Mouse (Mus musculus) R1 (cell line): ENCODE measurements around the gene Ina.
"Not testable (repeated sequence)": the region's sequence is repeated elsewhere in the genome, so short reads cannot be mapped to it uniquely, and the experiment has no call there.

Source experiments
- DNase-seq: peaks from one replicate; pipeline ENCODE4 v3.0.0-alpha.2; 2018; ENCODE audit warnings: low read depth, low spot score

The Ina gene

DNA sequence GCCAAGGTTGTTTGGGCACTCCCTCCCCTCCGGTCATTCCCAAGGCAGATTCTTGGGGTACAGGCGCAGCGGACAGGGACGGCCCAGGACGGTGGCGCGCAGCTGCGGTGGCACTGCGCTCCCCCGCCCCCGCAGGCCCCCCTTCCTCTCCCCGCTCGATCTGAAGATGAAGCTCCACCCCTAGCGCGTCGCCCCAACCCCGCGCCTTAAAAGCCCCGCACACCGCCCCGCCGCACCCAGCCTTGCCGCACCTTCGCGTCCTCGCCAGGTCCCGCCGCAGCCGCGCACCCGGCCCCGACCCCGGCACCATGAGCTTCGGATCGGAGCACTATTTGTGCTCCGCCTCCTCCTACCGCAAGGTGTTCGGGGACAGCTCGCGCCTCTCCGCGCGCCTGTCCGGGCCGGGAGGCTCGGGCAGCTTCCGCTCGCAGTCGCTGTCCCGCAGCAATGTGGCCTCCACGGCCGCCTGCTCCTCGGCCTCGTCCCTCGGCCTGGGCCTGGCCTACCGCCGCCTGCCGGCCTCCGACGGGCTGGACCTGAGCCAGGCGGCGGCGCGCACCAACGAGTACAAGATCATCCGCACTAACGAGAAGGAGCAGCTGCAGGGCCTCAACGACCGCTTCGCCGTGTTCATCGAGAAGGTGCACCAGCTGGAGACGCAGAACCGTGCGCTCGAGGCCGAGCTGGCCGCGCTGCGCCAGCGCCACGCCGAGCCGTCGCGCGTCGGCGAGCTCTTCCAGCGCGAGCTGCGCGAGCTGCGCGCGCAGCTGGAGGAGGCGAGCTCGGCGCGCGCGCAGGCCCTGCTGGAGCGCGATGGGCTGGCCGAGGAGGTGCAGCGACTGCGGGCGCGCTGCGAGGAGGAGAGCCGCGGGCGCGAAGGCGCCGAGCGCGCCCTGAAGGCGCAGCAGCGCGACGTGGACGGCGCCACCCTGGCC lies at the start of gene Ina, which contains the start of gene Nt5c2:
Gene Ina, plus strand, starts transcription at position 252 of the 935 bp plus-strand sequence.
Gene Nt5c2, minus strand, starts transcription at position 707 of the 935 bp plus-strand sequence.
- peak; percentile 86 for DNase-seq

- DNase-seq = no peak
Observed at GRCm38 (mm10) chr19:46965496-46965895, 49.0 kb upstream of the Ina start.

- no peak for DNase-seq
Observed at GRCm38 (mm10) chr19:46966330-46966729, 48.2 kb upstream of the Ina start.

DNA sequence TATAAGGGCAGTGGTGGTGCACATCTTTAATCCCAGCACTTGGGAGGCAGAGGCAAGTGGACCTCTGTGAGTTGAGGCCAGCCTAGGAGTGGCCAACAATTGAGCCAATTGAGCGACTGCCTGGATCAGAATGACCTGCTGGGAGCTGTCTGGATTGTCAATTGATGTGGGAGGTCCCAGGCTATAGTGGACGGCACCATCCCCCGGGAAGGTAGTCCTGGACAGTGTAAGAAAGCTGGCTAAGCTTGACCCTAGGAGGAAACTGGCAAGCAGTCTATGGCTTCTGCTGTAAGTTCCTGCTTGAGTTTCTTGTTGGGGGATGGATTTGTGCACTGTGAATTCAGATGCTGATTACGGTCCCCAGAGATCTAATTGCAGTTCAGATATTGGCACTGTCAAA lies 46.6 kb upstream of the Ina start:
- no peak for DNase-seq

- DNase-seq = no peak
Observed at GRCm38 (mm10) chr19:46968833-46969232, 45.7 kb upstream of the Ina start.

DNA sequence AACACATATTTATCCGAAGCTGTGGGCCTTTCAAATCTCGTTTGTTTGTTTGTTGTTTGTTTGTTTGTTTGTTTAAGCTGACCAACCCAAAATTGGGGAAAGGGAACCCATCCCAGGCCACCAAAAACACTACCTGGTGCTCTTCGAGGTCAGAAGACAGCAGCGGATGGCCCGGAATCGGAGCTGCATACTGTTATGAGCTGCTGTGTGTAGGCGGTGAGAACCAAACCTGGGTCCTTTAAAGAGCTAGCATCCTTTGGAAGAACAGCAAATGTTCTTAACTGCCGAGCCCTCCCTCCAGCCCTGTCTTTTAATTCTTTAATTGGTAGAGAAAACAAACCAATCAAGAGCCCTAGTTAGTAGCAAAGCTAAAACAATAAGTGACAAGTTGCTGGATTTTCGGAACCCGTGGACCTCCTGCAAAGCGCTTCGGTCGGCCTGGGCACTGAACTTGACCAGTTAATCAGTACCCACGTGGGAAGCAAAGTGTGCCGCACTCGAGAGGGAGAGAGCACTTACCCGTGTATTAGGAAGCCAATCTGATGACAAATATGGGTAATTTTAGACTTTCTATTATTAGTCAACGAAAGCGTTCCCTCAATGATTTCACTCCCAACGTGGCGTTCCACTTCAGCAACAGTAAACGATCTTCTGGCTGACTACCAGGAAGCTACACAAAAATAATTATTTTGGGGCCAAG lies 45.1 kb upstream of the Ina start:
- DNase-seq = no peak

- peak; percentile 69 for DNase-seq
Observed at GRCm38 (mm10) chr19:46970121-46970729, 44.3 kb upstream of the Ina start.

DNA sequence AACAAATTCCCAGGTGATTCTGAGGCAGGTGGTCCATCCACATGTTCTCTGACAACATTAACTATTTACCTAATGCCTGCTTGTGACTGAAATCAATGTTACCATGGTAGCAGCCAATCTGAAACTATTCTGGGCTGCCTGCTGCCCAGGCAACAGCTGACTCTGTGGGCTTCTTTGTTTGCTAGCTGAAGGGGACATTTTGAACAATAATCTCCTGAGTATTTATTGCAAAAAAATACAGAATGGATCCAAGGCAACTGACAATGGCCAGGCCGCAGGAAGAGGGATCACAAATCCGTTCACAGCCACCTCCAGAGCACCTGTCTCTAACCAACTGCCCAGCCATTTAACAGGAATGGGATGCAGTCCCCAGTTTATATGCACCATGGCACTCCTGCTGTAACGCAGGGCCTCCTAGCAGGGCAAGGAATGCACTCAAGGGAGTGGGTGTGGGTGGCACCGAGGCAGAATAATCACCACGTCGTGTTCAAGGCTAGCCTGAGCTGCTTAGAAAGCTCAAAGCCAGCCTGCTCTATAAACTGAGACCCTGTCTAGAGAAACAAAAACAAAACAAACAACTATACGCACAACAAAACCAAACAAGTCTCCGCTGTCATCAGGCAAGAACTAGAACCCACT lies 43.3 kb upstream of the Ina start:
- no peak for DNase-seq

DNA sequence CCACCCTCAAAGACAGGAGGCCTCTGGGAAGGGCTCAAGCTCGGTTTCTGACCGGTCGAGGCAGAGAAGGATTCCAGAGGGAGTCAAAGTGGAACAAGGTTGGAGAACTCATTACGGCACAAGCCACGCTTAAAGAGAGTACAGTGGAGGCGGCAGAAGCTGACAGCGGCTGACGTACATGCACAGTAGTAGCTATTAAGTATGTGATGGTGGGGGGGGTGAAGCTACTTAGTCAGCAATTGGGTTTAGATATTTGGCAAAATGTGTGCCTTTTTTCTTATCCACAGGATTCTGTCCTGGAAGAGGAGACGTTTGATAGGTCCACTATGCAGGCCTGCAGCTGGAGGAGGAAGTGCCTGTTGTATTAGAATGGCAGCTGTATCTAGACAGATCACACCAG lies 42.8 kb upstream of the Ina start:
- no peak for DNase-seq

- no peak for DNase-seq
Observed at GRCm38 (mm10) chr19:46972159-46972558, 42.3 kb upstream of the Ina start.

- DNase-seq = no peak
Observed at GRCm38 (mm10) chr19:46975565-46975964, 38.9 kb upstream of the Ina start.

DNA sequence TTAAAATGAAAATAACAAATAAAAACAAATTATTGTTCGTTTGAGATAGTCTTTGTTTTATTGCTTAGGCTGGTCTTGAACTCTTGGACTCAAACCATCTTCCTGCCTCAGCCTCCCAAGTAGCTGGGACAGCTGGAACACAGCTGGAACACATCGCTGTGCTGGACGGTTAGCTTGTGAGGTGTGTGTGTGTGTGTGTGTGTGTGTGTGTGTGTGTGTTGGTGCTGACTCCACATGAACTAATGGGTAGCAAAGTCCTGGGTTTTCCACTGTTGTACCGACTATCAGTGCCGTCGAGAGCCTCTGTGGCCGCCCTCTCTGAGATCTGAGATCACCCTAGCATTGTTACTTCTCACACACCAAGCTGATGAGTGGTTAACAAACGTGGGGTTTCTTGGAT lies 38.5 kb upstream of the Ina start:
- no peak for DNase-seq

GRCm38 (mm10) chr19:46976743-46977142 lies 37.8 kb upstream of the Ina start:
- no peak for DNase-seq

DNA sequence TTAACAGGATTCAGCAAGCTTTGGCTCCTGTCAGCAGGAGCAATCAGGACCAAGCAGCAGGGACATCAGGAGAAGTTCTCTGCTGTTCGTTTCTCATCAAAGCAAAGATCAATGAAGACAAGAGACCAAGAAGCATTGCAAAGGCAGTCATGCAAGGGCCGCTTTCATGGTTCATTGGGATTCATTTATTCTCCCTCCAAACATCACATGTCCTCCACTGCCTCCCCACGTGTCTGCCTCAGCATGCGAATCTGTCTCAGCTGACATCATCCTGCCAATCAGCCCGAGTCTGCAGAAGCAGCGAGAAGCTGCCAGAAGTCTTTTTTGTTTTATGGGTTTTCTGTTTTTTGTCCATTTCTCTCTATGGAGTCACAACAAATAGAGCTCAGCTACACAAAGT lies 37.0 kb upstream of the Ina start:
- no peak for DNase-seq

GRCm38 (mm10) chr19:46978069-46978468 lies 36.4 kb upstream of the Ina start:
- DNase-seq = not testable (repeated sequence)

- no peak for DNase-seq
Observed at GRCm38 (mm10) chr19:46978920-46979780, 35.3 kb upstream of the Ina start.

- DNase-seq = no peak
Observed at GRCm38 (mm10) chr19:46979781-46980105, 34.8 kb upstream of the Ina start.

- peak; percentile 62 for DNase-seq
Observed at GRCm38 (mm10) chr19:46981462-46981861, 33.0 kb upstream of the Ina start.

DNA sequence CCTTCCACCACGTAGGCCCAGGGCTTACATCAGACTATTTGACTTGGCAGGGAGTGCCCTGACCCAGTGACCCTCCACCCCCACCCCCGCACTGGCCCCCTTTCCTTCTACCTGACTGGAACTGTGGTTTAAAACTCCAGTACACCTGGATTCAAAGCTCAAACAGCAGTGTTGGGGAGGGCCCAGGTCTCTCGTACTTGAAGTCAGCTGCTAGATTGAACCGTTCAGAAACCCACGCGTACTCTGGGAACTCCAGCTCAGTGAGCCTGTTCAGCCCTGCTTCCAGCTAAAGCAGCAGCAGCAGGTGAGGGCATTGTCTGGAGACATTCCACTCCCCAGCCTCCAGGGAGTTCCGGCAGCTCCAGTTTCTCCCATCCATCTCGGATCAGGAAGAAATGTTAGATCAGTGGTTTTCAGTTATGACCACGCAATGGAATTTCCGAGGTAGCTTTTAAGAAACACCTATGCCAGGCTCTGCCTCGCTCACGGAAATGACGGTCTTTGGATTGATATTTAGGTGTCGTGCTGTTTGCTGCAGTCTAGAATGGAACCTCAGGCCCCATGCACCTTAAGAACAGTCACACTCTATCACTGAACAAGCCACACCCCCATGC lies 31.0 kb upstream of the Ina start:
- DNase-seq = peak; percentile 80

GRCm38 (mm10) chr19:46983966-46984380 lies 30.5 kb upstream of the Ina start:
- no peak for DNase-seq
